Mouse (Mus musculus) ovary, postnatal 36 days (tissue): Measurements from ENCODE around the gene Fam227a.

Experiments
- DNase-seq: peaks from one replicate; pipeline ENCODE4 v3.0.0; 2022; ENCODE audit warnings: low spot score, mixed read lengths

Gene Fam227a

GRCm38 (mm10) chr15:79615501-79615900 is 43.3 kb downstream of the Fam227a start:
- DNase-seq, result no peak

- DNase-seq, result no peak
Observed at GRCm38 (mm10) chr15:79609226-79609625, 49.5 kb downstream of the Fam227a start.

GRCm38 (mm10) chr15:79608214-79608613 is 50.5 kb downstream of the Fam227a start:
- no peak for DNase-seq

- DNase-seq, result no peak
Observed at GRCm38 (mm10) chr15:79607757-79608156, 51.0 kb downstream of the Fam227a start.

- no peak for DNase-seq
Observed at GRCm38 (mm10) chr15:79606161-79606560, 52.6 kb downstream of the Fam227a start.

- DNase-seq, result peak; percentile 55
Observed at GRCm38 (mm10) chr15:79604990-79605665, 53.6 kb downstream of the Fam227a start, which contains the start of gene Dmc1. Gene Dmc1, minus strand, starts transcription at chr15:79605109.

GRCm38 (mm10) chr15:79600176-79600575 is 58.6 kb downstream of the Fam227a start:
- no peak for DNase-seq

GRCm38 (mm10) chr15:79598715-79599114 is 60.0 kb downstream of the Fam227a start:
- no peak for DNase-seq

- DNase-seq, result no peak
Observed at GRCm38 (mm10) chr15:79581581-79581980, 77.2 kb downstream of the Fam227a start.

GRCm38 (mm10) chr15:79577671-79578426 is 80.9 kb downstream of the Fam227a start:
- no peak for DNase-seq

GRCm38 (mm10) chr15:79576947-79577346 is 81.8 kb downstream of the Fam227a start:
- DNase-seq, result no peak

GRCm38 (mm10) chr15:79575543-79576222 is 83.1 kb downstream of the Fam227a start:
- DNase-seq, result no peak

- DNase-seq, result no peak
Observed at GRCm38 (mm10) chr15:79562417-79562816, 96.3 kb downstream of the Fam227a start.

- no peak for DNase-seq
Observed at GRCm38 (mm10) chr15:79559649-79560048, 99.1 kb downstream of the Fam227a start.
